In the genomic region with DNA sequence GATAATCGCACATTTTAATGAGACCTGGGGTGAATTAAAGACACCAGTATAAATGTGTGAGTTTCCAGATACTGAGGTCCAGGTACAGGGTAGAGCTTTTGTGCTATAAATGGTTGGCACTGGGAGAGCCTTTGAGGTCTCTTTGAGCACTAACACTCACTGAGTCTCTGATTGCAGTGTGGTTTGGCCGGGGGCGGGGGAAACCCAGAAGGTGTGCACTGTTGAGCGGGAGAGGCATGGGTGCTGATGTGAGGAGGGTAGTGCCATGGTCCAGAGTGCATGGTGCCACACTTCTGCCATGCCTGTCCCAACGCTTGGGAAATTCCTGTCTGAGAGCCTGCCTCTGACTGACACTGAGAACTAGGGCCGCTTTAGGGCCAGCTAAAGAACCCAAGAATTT, we compare ENCODE assay signal across 30 mouse cellular contexts. TPM values are rescaled to one million over a fixed set of nuclear protein-coding genes. Genes with fewer than 3 reads are reported as not detected.
DNase-seq lines count a peak whose midpoint lies in the region; ATAC-seq and TF ChIP-seq lines count a peak whose summit lies in the region.
"Had no signal": no experiment of that assay in that cellular context is flagged by ENCODE, and none has a peak within 500 bp of the region (broad histone marks: within the 10 kb centered on the region; RNA-seq: fewer than 3 reads in every experiment).

No protein-coding gene starts in this region.

- WGBS in midbrain, embryonic 10.5 days = 8% methylated on average over 6 of the region's 6 CpGs

- peak; percentile 44 for ATAC-seq in CD4-positive, CD25-positive, alpha-beta regulatory T cell, adult 4 months
- ATAC-seq in inflammation-experienced regulatory T-cells, adult 6 months = peak; percentile 54
- ATAC-seq: forebrain, embryonic 15.5 days; hindbrain, embryonic 16.5 days; liver, postnatal 0 days; midbrain, embryonic 13.5 days had no signal

- H3K27me3 ChIP-seq in midbrain, embryonic 10.5 days (ENCODE audit: low read depth, poor library complexity, severe bottlenecking) = peaks cover 93% of the 10 kb centered on the region

- peaks cover 32% of the 10 kb centered on the region for H3K4me1 ChIP-seq in midbrain, embryonic 10.5 days

- no peaks in the 10 kb centered on the region for H3K9me3 ChIP-seq in midbrain, embryonic 10.5 days (replicated peaks)
- H3K9me3 ChIP-seq: forebrain, embryonic 15.5 days; hindbrain, embryonic 10.5 days; midbrain, embryonic 13.5 days; neural tube, embryonic 12.5 days had no signal

- H3K27ac ChIP-seq in layer of hippocampus, adult 2 months = no peak overlapping the region
- H3K27ac ChIP-seq in midbrain, embryonic 10.5 days (replicated peaks) = no peak overlapping the region
- H3K27ac ChIP-seq: forebrain, embryonic 15.5 days; hindbrain, embryonic 10.5 days; left cerebral cortex, adult 2 months; midbrain, embryonic 13.5 days; neural tube, embryonic 12.5 days; stomach, postnatal 0 days had no signal

- TF ChIP-seq CTCF in layer of hippocampus, adult 2 months (conservative IDR thresholded peaks at IDR 0.05) = no peak

- H3K36me3 ChIP-seq in midbrain, embryonic 10.5 days = no peaks in the 10 kb centered on the region
- H3K36me3 ChIP-seq: forebrain, embryonic 15.5 days; hindbrain, embryonic 10.5 days; midbrain, embryonic 13.5 days; neural tube, embryonic 12.5 days had no signal

- peak; percentile 67 to 70 for DNase-seq in spleen, postnatal 36 days (ENCODE audit: low spot score in 2 of 2)
- no peak for DNase-seq in spleen, postnatal 4 days (ENCODE audit: low spot score in 2 of 2)
- peak; percentile 59 for DNase-seq in thymus, postnatal 25 days
- DNase-seq in adrenal gland, adult 8-10 months = no peak
- no peak for DNase-seq in layer of hippocampus, adult 2 months (ENCODE audit: low spot score in 2 of 2)
- no peak for DNase-seq in midbrain, embryonic 10.5 days (ENCODE audit: low spot score)
- DNase-seq: adrenal gland, adult 2 months; cerebellum, adult 18-20 months; cerebellum, postnatal 25 days; embryo, embryonic 11 days; gastrocnemius, postnatal 10 days; heart, adult 11 months; kidney, adult 11 months; liver, postnatal 0 days; lung, postnatal 10 days; retina, postnatal 1 day; right cerebral cortex, postnatal 25 days had no signal

- H3K4me3 ChIP-seq in layer of hippocampus, adult 2 months = no peak overlapping the region
- no peak overlapping the region for H3K4me3 ChIP-seq in midbrain, embryonic 10.5 days
- H3K4me3 ChIP-seq: forebrain, embryonic 15.5 days; hindbrain, embryonic 10.5 days; left cerebral cortex, adult 2 months; midbrain, embryonic 13.5 days; neural tube, embryonic 12.5 days had no signal

RNA-seq across cellular contexts. Expression of a gene that starts 36.9 kb away (rescaled TPM):
- 10 to 100 TPM in 1 of 2 experiments, 1 to 10 TPM in 1; 9.8 to 11.2 TPM for polyA plus RNA-seq in CD4-positive, CD25-positive, alpha-beta regulatory T cell, adult 4 months (2017; shearing (Covaris generic))
- 10 to 100 TPM in 2 of 3 experiments, 1 to 10 TPM in 1; 9.2 to 26.5 (median 11.1) TPM for polyA plus RNA-seq in inflammation-experienced regulatory T-cells, adult 6 months (2017; shearing (Covaris generic))
- 1 to 10 TPM in 3 of 4 experiments, under 1 TPM in 1; 0.96 to 3.8 (median 2.1) TPM for total RNA-seq in adrenal gland, adult 8-10 months (2022)
- total RNA-seq in layer of hippocampus, adult 2 months (2021) = not detected
- 0.04 TPM in 2 replicates for polyA plus RNA-seq in midbrain, embryonic 10.5 days (2016; fragmentation: Nextera tagmentation; extraction: Ambion mirVana)
- total RNA-seq: layer of hippocampus, postnatal 10 days; left cerebral cortex, postnatal 36 days had no signal
- polyA plus RNA-seq: forebrain, embryonic 15.5 days; heart, embryonic 11.5 days; hindbrain, embryonic 16.5 days; kidney, embryonic 16.5 days; midbrain, embryonic 13.5 days had no signal

Comparison
In these comparisons a context has a peak if more than half of its experiments do, and no peak if none do; other contexts are left out.
1. DNase-seq: peak in spleen, postnatal 36 days (2 of 2) and thymus, postnatal 25 days (single experiment); none in spleen, postnatal 4 days (0 of 2), adrenal gland, adult 8-10 months (single experiment), layer of hippocampus, adult 2 months (0 of 2) and midbrain, embryonic 10.5 days (single experiment).